In genomic region chr4:62514995-62515394, GRCm38 (mm10) we compare ENCODE assay signal across 13 mouse cellular contexts. TPM values are rescaled to one million over a fixed set of nuclear protein-coding genes. Genes with fewer than 3 reads are reported as not detected.
A peak's percentile ranks its signal among the peaks of the same experiment; 100 is the strongest.
DNase-seq lines count a peak whose midpoint lies in the region; ATAC-seq and TF ChIP-seq lines count a peak whose summit lies in the region.
"Had no signal": no experiment of that assay in that cellular context is flagged by ENCODE, and none has a peak within 500 bp of the region (broad histone marks: within the 10 kb centered on the region; RNA-seq: fewer than 3 reads in every experiment).

No protein-coding gene starts in this region.

- H3K4me1 ChIP-seq in heart, postnatal 0 days (ENCODE audit: control insufficient read depth, insufficient read depth): peaks cover 23% of the 10 kb centered on the region
- H3K4me1 ChIP-seq in lung, postnatal 0 days (ENCODE audit: insufficient read depth, low read depth, low read length): peaks cover 22% of the 10 kb centered on the region
- H3K4me1 ChIP-seq in liver, postnatal 0 days (ENCODE audit: insufficient read depth): peaks cover 26% of the 10 kb centered on the region

- WGBS in heart, postnatal 0 days: 82% methylated on average over 7 of the region's 7 CpGs
- WGBS in lung, postnatal 0 days: 55% methylated on average over 7 of the region's 7 CpGs
- WGBS in liver, postnatal 0 days (ENCODE audit: insufficient replicate concordance): 85% methylated on average over 7 of the region's 7 CpGs

- no peak overlapping the region for H3K9ac ChIP-seq in heart, postnatal 0 days (replicated peaks; ENCODE audit: low read depth, low read length)
- no peak overlapping the region for H3K9ac ChIP-seq in lung, postnatal 0 days (replicated peaks; ENCODE audit: low read depth)
- H3K9ac ChIP-seq in liver, postnatal 0 days (replicated peaks): peak overlapping the region; percentile 85
- H3K9ac ChIP-seq: limb, embryonic 13.5 days; midbrain, embryonic 12.5 days had no signal

- no peak for TF ChIP-seq CTCF in heart, postnatal 0 days (IDR thresholded peaks at IDR 0.05; ENCODE audit: low read depth)
- no peak for TF ChIP-seq CTCF in lung, postnatal 0 days (IDR thresholded peaks at IDR 0.05)
- no peak for TF ChIP-seq CTCF in liver, postnatal 0 days (IDR thresholded peaks at IDR 0.05; ENCODE audit: low read depth)

- H3K36me3 ChIP-seq in heart, postnatal 0 days (replicated peaks; ENCODE audit: control insufficient read depth, insufficient read depth, low read length): peaks cover 41% of the 10 kb centered on the region
- H3K36me3 ChIP-seq in lung, postnatal 0 days (ENCODE audit: insufficient read depth, low read length): peaks cover 25% of the 10 kb centered on the region; the same call in 1 of the 2 replicates
- peaks cover 42% of the 10 kb centered on the region for H3K36me3 ChIP-seq in liver, postnatal 0 days (replicated peaks; ENCODE audit: insufficient read depth, low read length)

- DNase-seq in cerebellum, adult 9-11 months: peak; percentile 38
- no peak for DNase-seq in cerebellum, postnatal 10 days
- DNase-seq in heart, postnatal 0 days (ENCODE audit: low spot score): no peak
- DNase-seq in heart, adult 8-10 months (ENCODE audit: low spot score): no peak
- no peak for DNase-seq in lung, postnatal 0 days (ENCODE audit: low spot score)
- DNase-seq in lung, postnatal 10 days: no peak
- no peak for DNase-seq in liver, postnatal 0 days
- DNase-seq: B cell, adult 2 months; kidney, adult 18-20 months; retina, postnatal 1 day had no signal

- no peak for ATAC-seq in heart, postnatal 0 days (ENCODE audit: insufficient read depth, low read depth)
- no peak for ATAC-seq in lung, postnatal 0 days
- no peak for ATAC-seq in liver, postnatal 0 days
- no peak for ATAC-seq in granulocyte monocyte progenitor cell, adult 5-6 weeks (replicated peaks; ENCODE audit: poor library complexity, severe bottlenecking)

- H3K27me3 ChIP-seq in heart, postnatal 0 days (ENCODE audit: control insufficient read depth, insufficient read depth, low read length): no peaks in the 10 kb centered on the region
- H3K27me3 ChIP-seq in lung, postnatal 0 days (replicated peaks; ENCODE audit: insufficient read depth, low read length): no peaks in the 10 kb centered on the region
- H3K27me3 ChIP-seq in liver, postnatal 0 days (ENCODE audit: insufficient read depth, low read length): no peaks in the 10 kb centered on the region
- H3K27me3 ChIP-seq: limb, embryonic 13.5 days; midbrain, embryonic 12.5 days had no signal

- 0 out of 2 replicates have a peak overlapping the region, but pooled peaks have one; percentile 77 for H3K27ac ChIP-seq in heart, postnatal 0 days (ENCODE audit: low read depth)
- peak overlapping the region; percentile 89; the same call in 1 of the 2 replicates for H3K27ac ChIP-seq in lung, postnatal 0 days (ENCODE audit: low read length)
- peak overlapping the region; percentile 93 for H3K27ac ChIP-seq in liver, postnatal 0 days (ENCODE audit: low read depth)
- H3K27ac ChIP-seq: limb, embryonic 13.5 days; midbrain, embryonic 12.5 days had no signal

- no peak for TF ChIP-seq EP300 in heart, postnatal 0 days (IDR thresholded peaks at IDR 0.05; ENCODE audit: low read depth)
- TF ChIP-seq EP300 in lung, postnatal 0 days (IDR thresholded peaks at IDR 0.05): no peak
- TF ChIP-seq EP300 in liver, postnatal 0 days (IDR thresholded peaks at IDR 0.05; ENCODE audit: low read depth): no peak

- H3K4me2 ChIP-seq in heart, postnatal 0 days (ENCODE audit: low read depth, low read length): no peak overlapping the region
- peak overlapping the region; percentile 25; the same call in 1 of the 2 replicates for H3K4me2 ChIP-seq in lung, postnatal 0 days (replicated peaks; ENCODE audit: low read depth, low read length)
- peak overlapping the region; percentile 84 for H3K4me2 ChIP-seq in liver, postnatal 0 days (ENCODE audit: low read depth, low read length)
- H3K4me2 ChIP-seq: limb, embryonic 13.5 days; midbrain, embryonic 12.5 days had no signal

- no peaks in the 10 kb centered on the region for H3K9me3 ChIP-seq in heart, postnatal 0 days (replicated peaks; ENCODE audit: control insufficient read depth, low read length)
- H3K9me3 ChIP-seq in lung, postnatal 0 days (ENCODE audit: low read length): no peaks in the 10 kb centered on the region
- H3K9me3 ChIP-seq in liver, postnatal 0 days (ENCODE audit: low read length): no peaks in the 10 kb centered on the region
- H3K9me3 ChIP-seq: limb, embryonic 13.5 days; midbrain, embryonic 12.5 days had no signal

- no peak overlapping the region for H3K4me3 ChIP-seq in heart, postnatal 0 days (ENCODE audit: low read depth, low read length)
- H3K4me3 ChIP-seq in lung, postnatal 0 days (ENCODE audit: low read depth, low read length): no peak overlapping the region
- H3K4me3 ChIP-seq in liver, postnatal 0 days (ENCODE audit: low read depth, low read length): peak overlapping the region; percentile 70
- H3K4me3 ChIP-seq: limb, embryonic 13.5 days; midbrain, embryonic 12.5 days had no signal

RNA-seq across cellular contexts. Expression of gene Alad, which starts 4.7 kb away (rescaled TPM):
- 61.1 and 82.4 TPM in 2 replicates for total RNA-seq in heart, postnatal 0 days (2014; rRNA removed; ENCODE audit: low replicate concordance)
- 62.1 and 65.7 TPM in 2 replicates for polyA plus RNA-seq in heart, postnatal 0 days (2015; fragmentation: Nextera tagmentation; extraction: Ambion mirVana)
- 10 to 100 TPM; 71.0 to 88.7 (median 82.7) TPM for total RNA-seq in heart, adult 8-10 months (2022)
- 110 and 111 TPM in 2 replicates for polyA plus RNA-seq in lung, postnatal 0 days (2015; fragmentation: Nextera tagmentation; extraction: Ambion mirVana)
- polyA plus RNA-seq in liver, postnatal 0 days (2015; fragmentation: Nextera tagmentation; extraction: Ambion mirVana): 295 and 303 TPM in 2 replicates
- total RNA-seq in granulocyte monocyte progenitor cell, adult 5-6 weeks (2014; fragmentation: Nextera tagmentation): 25.4 and 34.6 TPM in 2 replicates
- 14.8 and 16.3 TPM in 2 replicates for total RNA-seq in granulocyte monocyte progenitor cell, adult 5-6 weeks (2017)

RNA-seq across cellular contexts. Expression of gene Pole3, which starts 9.9 kb away (rescaled TPM):
- 14.0 and 21.9 TPM in 2 replicates for total RNA-seq in heart, postnatal 0 days (2014; rRNA removed; ENCODE audit: low replicate concordance)
- polyA plus RNA-seq in heart, postnatal 0 days (2015; fragmentation: Nextera tagmentation; extraction: Ambion mirVana): 29.1 and 31.4 TPM in 2 replicates
- total RNA-seq in heart, adult 8-10 months (2022): 10 to 100 TPM; 16.9 to 21.1 (median 17.9) TPM
- polyA plus RNA-seq in lung, postnatal 0 days (2015; fragmentation: Nextera tagmentation; extraction: Ambion mirVana): 32.8 and 35.6 TPM in 2 replicates
- polyA plus RNA-seq in liver, postnatal 0 days (2015; fragmentation: Nextera tagmentation; extraction: Ambion mirVana): 26.4 and 29.2 TPM in 2 replicates
- total RNA-seq in granulocyte monocyte progenitor cell, adult 5-6 weeks (2014; fragmentation: Nextera tagmentation): 63.7 and 69.6 TPM in 2 replicates
- total RNA-seq in granulocyte monocyte progenitor cell, adult 5-6 weeks (2017): 72.0 and 76.7 TPM in 2 replicates

RNA-seq across cellular contexts. Expression of gene 4933430I17Rik, which starts 10.2 kb away (rescaled TPM):
- total RNA-seq in heart, postnatal 0 days (2014; rRNA removed; ENCODE audit: low replicate concordance): not detected in 2 replicates
- polyA plus RNA-seq in heart, postnatal 0 days (2015; fragmentation: Nextera tagmentation; extraction: Ambion mirVana): 0.16 and 0.25 TPM in 2 replicates
- under 1 TPM in 1 of 4 experiments, not detected in 3; 0.16 TPM for total RNA-seq in heart, adult 8-10 months (2022)
- polyA plus RNA-seq in lung, postnatal 0 days (2015; fragmentation: Nextera tagmentation; extraction: Ambion mirVana): 0.12 and 0.21 TPM in 2 replicates
- not detected in 2 replicates for polyA plus RNA-seq in liver, postnatal 0 days (2015; fragmentation: Nextera tagmentation; extraction: Ambion mirVana)
- not detected in 2 replicates for total RNA-seq in granulocyte monocyte progenitor cell, adult 5-6 weeks (2014; fragmentation: Nextera tagmentation)
- 0.72 TPM in 1 of 2 replicates, not detected in the other for total RNA-seq in granulocyte monocyte progenitor cell, adult 5-6 weeks (2017)

RNA-seq across cellular contexts. Expression of gene Hdhd3, which starts 11.7 kb away (rescaled TPM):
- total RNA-seq in heart, postnatal 0 days (2014; rRNA removed; ENCODE audit: low replicate concordance): 2.0 and 17.8 TPM in 2 replicates
- 9.2 and 9.7 TPM in 2 replicates for polyA plus RNA-seq in heart, postnatal 0 days (2015; fragmentation: Nextera tagmentation; extraction: Ambion mirVana)
- total RNA-seq in heart, adult 8-10 months (2022): 1 to 10 TPM; 4.7 to 6.9 (median 5.3) TPM
- 15.0 and 18.3 TPM in 2 replicates for polyA plus RNA-seq in lung, postnatal 0 days (2015; fragmentation: Nextera tagmentation; extraction: Ambion mirVana)
- 19.7 and 20.3 TPM in 2 replicates for polyA plus RNA-seq in liver, postnatal 0 days (2015; fragmentation: Nextera tagmentation; extraction: Ambion mirVana)
- 0.23 and 4.2 TPM in 2 replicates for total RNA-seq in granulocyte monocyte progenitor cell, adult 5-6 weeks (2014; fragmentation: Nextera tagmentation)
- 0.43 TPM in 1 of 2 replicates, not detected in the other for total RNA-seq in granulocyte monocyte progenitor cell, adult 5-6 weeks (2017)

RNA-seq across cellular contexts. Expression of gene Bspry, which starts 35.1 kb away (rescaled TPM):
- 0.27 TPM in 1 of 2 replicates, not detected in the other for total RNA-seq in heart, postnatal 0 days (2014; rRNA removed; ENCODE audit: low replicate concordance)
- 0.15 and 0.19 TPM in 2 replicates for polyA plus RNA-seq in heart, postnatal 0 days (2015; fragmentation: Nextera tagmentation; extraction: Ambion mirVana)
- under 1 TPM in 2 of 4 experiments, not detected in 2; 0.16 to 0.23 TPM for total RNA-seq in heart, adult 8-10 months (2022)
- 26.8 and 33.0 TPM in 2 replicates for polyA plus RNA-seq in lung, postnatal 0 days (2015; fragmentation: Nextera tagmentation; extraction: Ambion mirVana)
- polyA plus RNA-seq in liver, postnatal 0 days (2015; fragmentation: Nextera tagmentation; extraction: Ambion mirVana): 0.18 and 0.26 TPM in 2 replicates
- not detected in 2 replicates for total RNA-seq in granulocyte monocyte progenitor cell, adult 5-6 weeks (2014; fragmentation: Nextera tagmentation)
- 0.43 TPM in 1 of 2 replicates, not detected in the other for total RNA-seq in granulocyte monocyte progenitor cell, adult 5-6 weeks (2017)
